Mouse (Mus musculus) testis, adult 2 months (tissue): ENCODE measurements at regions not wholly inside any gene's neighbourhood (a gene's known extent, or its start where the extent isn't known, plus 50 kb on each side); places are given as distances from the start of the nearest gene placed in this dataset.

Experiments
- H3K27ac ChIP-seq: fragments of 200-500 bp; 2 replicates; pipeline ENCODE4 v1.5.1; 2012; ENCODE audit warnings: low read depth, low read length; ENCODE audit not compliant: control insufficient read depth, insufficient read depth
- H3K27me3 ChIP-seq: fragments of 200-500 bp; 2 replicates; pipeline ENCODE4 v1.6.1; 2012; ENCODE audit warnings: mild to moderate bottlenecking, low read length, moderate library complexity; ENCODE audit not compliant: control insufficient read depth, insufficient read depth
- H3K36me3 ChIP-seq: fragments of 200-500 bp; 2 replicates; pipeline ENCODE4 v1.6.1; 2012; ENCODE audit warnings: mild to moderate bottlenecking, low read length; ENCODE audit not compliant: control insufficient read depth, insufficient read depth
- H3K4me1 ChIP-seq: fragments of 200-500 bp; 2 replicates; pipeline ENCODE4 v1.6.1; 2012; ENCODE audit warnings: low read length; ENCODE audit not compliant: control insufficient read depth, insufficient read depth
- H3K4me3 ChIP-seq: fragments of 200-500 bp; 2 replicates; pipeline ENCODE4 v1.5.1; 2012; ENCODE audit warnings: low read depth, mild to moderate bottlenecking, low read length, moderate library complexity, mixed read lengths; ENCODE audit not compliant: control insufficient read depth
- CTCF ChIP-seq: fragments of 200-500 bp; IDR thresholded peaks from 2 replicates; pipeline ENCODE4 v1.5.1; 2012; ENCODE audit warnings: low read depth, mild to moderate bottlenecking, inconsistent platforms, low read length, moderate library complexity; ENCODE audit not compliant: control insufficient read depth, insufficient read depth, insufficient replicate concordance
- POLR2A ChIP-seq: fragments of 200-500 bp; IDR thresholded peaks from 2 replicates; pipeline ENCODE4 v1.6.1; 2012; ENCODE audit warnings: low read depth, mild to moderate bottlenecking, inconsistent platforms, low read length, moderate library complexity; ENCODE audit not compliant: control insufficient read depth

GRCm38 (mm10) chr14:25122971-25123535 is 335.9 kb upstream of the Zmiz1 start:
- TF ChIP-seq POLR2A (no peak), CTCF (no peak)
- no peak overlapping the region for H3K27ac ChIP-seq
- H3K4me3 ChIP-seq, result no peak overlapping the region
- H3K4me1 ChIP-seq, result no peaks in the 10 kb centered on the region
- H3K27me3 ChIP-seq, result no peaks in the 10 kb centered on the region
- no peaks in the 10 kb centered on the region for H3K36me3 ChIP-seq

- TF ChIP-seq CTCF, result no peak
- Histone ChIP-seq H3K27me3 (no peaks in the 10 kb centered on the region), H3K4me3 (no peak overlapping the region), H3K27ac (no peak overlapping the region), H3K4me1 (no peaks in the 10 kb centered on the region), H3K36me3 (no peaks in the 10 kb centered on the region)
These were observed 335.2 kb upstream of the Zmiz1 start for GRCm38 (mm10) chr14:25123541-25124337.

DNA sequence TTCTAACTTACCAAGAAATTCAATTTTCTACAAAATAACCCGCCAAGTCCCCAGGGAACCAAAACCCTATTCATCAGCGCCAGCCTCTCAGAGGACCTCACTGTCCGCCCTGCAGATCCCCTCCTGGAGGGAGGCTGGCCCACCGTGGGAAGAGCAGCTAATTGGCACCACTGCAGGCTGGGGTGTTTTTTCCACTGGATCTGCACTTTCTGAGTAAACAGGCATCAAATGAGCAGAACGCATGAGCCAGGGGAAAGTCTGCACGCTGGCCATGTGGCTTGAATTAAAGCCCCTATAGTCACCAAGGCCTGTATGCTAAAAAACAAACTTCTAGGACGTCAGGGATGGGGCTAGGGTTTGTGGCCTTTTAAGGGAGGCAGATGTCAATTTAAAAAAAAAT is 332.4 kb upstream of the Zmiz1 start:
- TF ChIP-seq CTCF (no peak), POLR2A (no peak)
- no peaks in the 10 kb centered on the region for H3K36me3 ChIP-seq
- no peaks in the 10 kb centered on the region for H3K4me1 ChIP-seq
- no peaks in the 10 kb centered on the region for H3K27me3 ChIP-seq
- H3K27ac ChIP-seq, result no peak overlapping the region
- H3K4me3 ChIP-seq, result no peak overlapping the region

- H3K27ac ChIP-seq, result no peak overlapping the region
- H3K4me3 ChIP-seq, result no peak overlapping the region
- H3K36me3 ChIP-seq, result no peaks in the 10 kb centered on the region
- no peaks in the 10 kb centered on the region for H3K4me1 ChIP-seq
- TF ChIP-seq CTCF (no peak), POLR2A (no peak)
- H3K27me3 ChIP-seq, result no peaks in the 10 kb centered on the region
These were observed 331.3 kb upstream of the Zmiz1 start for GRCm38 (mm10) chr14:25127544-25128159.

- no peak for TF ChIP-seq POLR2A
- no peak for TF ChIP-seq CTCF
- Histone ChIP-seq H3K27me3 (no peaks in the 10 kb centered on the region), H3K36me3 (no peaks in the 10 kb centered on the region), H3K4me1 (no peaks in the 10 kb centered on the region), H3K4me3 (no peak overlapping the region), H3K27ac (no peak overlapping the region)
These were observed 330.8 kb upstream of the Zmiz1 start for GRCm38 (mm10) chr14:25128160-25128547.

GRCm38 (mm10) chr14:25135371-25135770 is 323.6 kb upstream of the Zmiz1 start:
- TF ChIP-seq CTCF (no peak), POLR2A (no peak)
- Histone ChIP-seq H3K4me1 (no peaks in the 10 kb centered on the region), H3K36me3 (no peaks in the 10 kb centered on the region), H3K4me3 (no peak overlapping the region), H3K27me3 (no peaks in the 10 kb centered on the region), H3K27ac (no peak overlapping the region)

- Histone ChIP-seq H3K4me1 (no peaks in the 10 kb centered on the region), H3K27me3 (no peaks in the 10 kb centered on the region), H3K36me3 (no peaks in the 10 kb centered on the region), H3K27ac (no peak overlapping the region), H3K4me3 (no peak overlapping the region)
- TF ChIP-seq CTCF, result no peak
- no peak for TF ChIP-seq POLR2A
These were observed 321.7 kb upstream of the Zmiz1 start for GRCm38 (mm10) chr14:25137312-25137711.
